Mouse (Mus musculus): ENCODE results near the gene Ptprn2.

DNA sequence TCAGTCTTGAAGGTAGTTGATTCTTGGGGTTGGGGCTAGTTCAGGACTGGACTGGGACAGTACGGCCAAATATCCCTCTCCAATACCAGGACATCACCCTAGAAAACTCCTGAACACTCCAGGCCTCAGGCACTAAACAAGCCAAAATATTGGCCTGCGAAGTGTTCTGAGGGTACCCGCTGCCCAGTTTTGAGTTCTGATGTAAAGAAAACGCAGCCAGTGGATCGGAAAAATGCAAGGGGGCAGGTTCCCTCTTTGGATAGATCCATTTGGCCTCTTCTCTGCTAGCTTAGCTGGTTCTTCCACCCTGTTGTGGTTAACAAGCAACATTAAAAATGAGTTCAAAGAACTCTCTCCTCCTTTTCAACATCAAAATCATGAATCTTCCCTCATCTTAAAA lies 670.7 kb downstream of the Ptprn2 start:
- no peak for TF ChIP-seq CEBPB (IDR thresholded peaks at IDR 0.05; ENCODE audit: insufficient read depth, poor library complexity, severe bottlenecking)
- no peak for TF ChIP-seq REST (IDR thresholded peaks at IDR 0.05; ENCODE audit: insufficient read depth, insufficient read length)
- TF ChIP-seq POLR2A (IDR thresholded peaks at IDR 0.05; ENCODE audit: insufficient read length, low read depth): no peak
- no peak for TF ChIP-seq MAX (IDR thresholded peaks at IDR 0.05; ENCODE audit: low read depth)
- TF ChIP-seq E2F4 (IDR thresholded peaks at IDR 0.05; ENCODE audit: insufficient read depth): no peak
